Mouse (Mus musculus): Measurements from ENCODE around the gene Tenm2.

DNA sequence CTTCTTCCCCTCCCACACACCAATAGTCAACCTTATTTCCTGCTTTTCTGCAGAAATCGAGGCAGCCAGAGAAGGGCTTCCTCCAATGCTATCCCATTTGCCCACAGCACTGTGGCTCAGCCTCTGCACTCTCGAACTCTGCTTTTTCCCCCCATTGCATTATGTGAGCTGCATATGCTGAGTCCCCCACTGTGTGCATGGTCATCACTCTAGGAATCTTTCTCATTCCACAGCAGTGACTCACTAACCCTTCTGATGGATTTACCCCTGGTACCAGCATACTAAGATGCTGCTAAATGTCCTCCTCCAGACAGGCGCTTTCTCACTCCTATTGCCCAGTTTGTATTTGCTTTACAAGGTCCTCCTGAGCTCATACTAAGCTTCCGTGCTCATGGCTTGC lies 1222.6 kb downstream of the Tenm2 start:
- TF ChIP-seq CTCF (IDR thresholded peaks at IDR 0.05) (no peak), EP300 (IDR thresholded peaks at IDR 0.05) (no peak)

All from lung, postnatal 0 days (tissue).